10 mouse cellular contexts compared by ENCODE assay signal in the genomic region with DNA sequence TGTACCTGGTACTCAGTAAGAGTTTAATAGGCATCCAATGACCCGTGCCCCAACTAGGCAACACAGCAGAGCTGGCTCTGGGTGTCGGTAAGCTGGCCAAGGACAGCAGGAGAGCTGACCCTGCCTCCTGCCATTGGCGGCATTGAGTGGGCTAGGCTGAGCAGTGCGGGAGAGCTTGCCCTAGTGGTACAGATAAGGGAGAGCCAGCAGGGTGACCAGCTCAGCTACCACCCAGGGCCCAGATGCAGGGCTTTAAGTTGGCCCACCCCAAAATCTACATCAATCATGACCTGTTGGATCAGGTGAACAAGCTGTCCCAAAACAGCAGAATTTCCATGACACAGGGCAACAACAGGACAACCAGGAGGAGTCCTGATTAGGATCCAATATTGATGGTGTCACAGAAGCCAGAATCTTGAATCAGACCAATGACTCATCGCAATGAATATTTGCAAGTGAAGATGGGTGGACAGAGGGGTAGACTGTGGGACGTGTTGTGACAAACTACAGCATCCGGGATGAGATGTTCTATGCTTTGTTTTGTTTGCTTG. TPM values are rescaled to one million over a fixed set of nuclear protein-coding genes. Genes with fewer than 3 reads are reported as not detected.
DNase-seq lines count a peak whose midpoint lies in the region; ATAC-seq lines count a peak whose summit lies in the region.
"Had no signal": no experiment of that assay in that cellular context is flagged by ENCODE, and none has a peak within 500 bp of the region (broad histone marks: within the 10 kb centered on the region; RNA-seq: fewer than 3 reads in every experiment).

No protein-coding gene starts in this region.

- H3K9ac ChIP-seq in heart, embryonic 11.5 days (ENCODE audit: low read depth, low read length), result no peak overlapping the region
- H3K9ac ChIP-seq: hindbrain, embryonic 15.5 days; liver, embryonic 13.5 days had no signal

- 66% methylated on average over 7 of the region's 7 CpGs for WGBS in heart, embryonic 11.5 days (ENCODE audit: insufficient replicate concordance)

- H3K4me1 ChIP-seq in heart, embryonic 11.5 days (ENCODE audit: control insufficient read depth, insufficient read depth, low read length), result peaks cover 36% of the 10 kb centered on the region

- no peak for ATAC-seq in heart, embryonic 11.5 days (replicated peaks; ENCODE audit: insufficient number of reproducible peaks, low FRiP score, low TSS enrichment)
- no peak for ATAC-seq in activated CD4-positive, CD25-positive, alpha-beta regulatory T cell, adult 4 months

- no peaks in the 10 kb centered on the region; the same call in 1 of the 2 replicates for H3K36me3 ChIP-seq in heart, embryonic 11.5 days (ENCODE audit: control insufficient read depth, insufficient read depth, low read length)
- H3K36me3 ChIP-seq: hindbrain, embryonic 15.5 days; liver, embryonic 13.5 days had no signal

- intact Hi-C loops in heart, postnatal 25 days (cut with DNase I), result no loop called here

- no peak overlapping the region for H3K4me2 ChIP-seq in heart, embryonic 11.5 days
- H3K4me2 ChIP-seq: hindbrain, embryonic 15.5 days; liver, embryonic 13.5 days had no signal

- H3K27ac ChIP-seq in heart, embryonic 11.5 days (ENCODE audit: low read depth, low read length), result 0 out of 2 replicates have a peak overlapping the region, but pooled peaks have one; percentile 66
- H3K27ac ChIP-seq: hindbrain, embryonic 15.5 days; liver, embryonic 13.5 days had no signal

- H3K9me3 ChIP-seq in heart, embryonic 11.5 days (replicated peaks; ENCODE audit: control insufficient read depth, low read length), result no peaks in the 10 kb centered on the region
- H3K9me3 ChIP-seq: hindbrain, embryonic 15.5 days; liver, embryonic 13.5 days had no signal

- no peak overlapping the region for H3K4me3 ChIP-seq in heart, embryonic 11.5 days (ENCODE audit: low read depth, low read length)
- H3K4me3 ChIP-seq: hindbrain, embryonic 15.5 days; liver, embryonic 13.5 days had no signal

- H3K27me3 ChIP-seq in heart, embryonic 11.5 days (ENCODE audit: control insufficient read depth, insufficient read depth, low read length), result no peaks in the 10 kb centered on the region

- no peak for DNase-seq in heart, postnatal 25 days (ENCODE audit: low spot score)
- peak; percentile 47 for DNase-seq in Muller cell, postnatal 12 days (ENCODE audit: inconsistent ontology term)
- peak; percentile 58 for DNase-seq in adrenal gland, postnatal 14 days
- DNase-seq in kidney, postnatal 10 days, result peak; percentile 56
- DNase-seq in layer of hippocampus, adult 18-20 months (ENCODE audit: low spot score in 2 of 2), result no peak
- DNase-seq: liver, embryonic 13.5 days; thymus, postnatal 36 days had no signal

RNA-seq across cellular contexts. Expression of gene Tns1, which starts 54.2 kb away (rescaled TPM):
- polyA plus RNA-seq in heart, embryonic 11.5 days (2014; fragmentation: Nextera tagmentation; extraction: Ambion mirVana), result 71.9 and 75.6 TPM in 2 replicates
- total RNA-seq in heart, postnatal 25 days (2021), result 100 to 1,000 TPM; 679 to 701 TPM
- total RNA-seq in adrenal gland, postnatal 14 days (2021), result 325 and 411 TPM in 2 replicates
- 10 to 100 TPM; 37.0 to 39.6 TPM for total RNA-seq in layer of hippocampus, adult 18-20 months (2021)
- polyA plus RNA-seq in activated CD4-positive, CD25-positive, alpha-beta regulatory T cell, adult 4 months (2017; shearing (Covaris generic)), result 10 to 100 TPM; 21.7 to 23.3 TPM

RNA-seq across cellular contexts. Expression of gene Rufy4, which starts 55.3 kb away (rescaled TPM):
- 0.21 and 0.39 TPM in 2 replicates for polyA plus RNA-seq in heart, embryonic 11.5 days (2014; fragmentation: Nextera tagmentation; extraction: Ambion mirVana)
- 1 to 10 TPM; 1.1 to 1.5 TPM for total RNA-seq in heart, postnatal 25 days (2021)
- total RNA-seq in adrenal gland, postnatal 14 days (2021), result 3.6 and 4.1 TPM in 2 replicates
- total RNA-seq in layer of hippocampus, adult 18-20 months (2021), result not detected
- not detected for polyA plus RNA-seq in activated CD4-positive, CD25-positive, alpha-beta regulatory T cell, adult 4 months (2017; shearing (Covaris generic))

Comparison
In these comparisons a context has a peak if more than half of its experiments do, and no peak if none do; other contexts are left out.
1. DNase-seq: peak in Muller cell, postnatal 12 days (single experiment), adrenal gland, postnatal 14 days (single experiment) and kidney, postnatal 10 days (single experiment); none in heart, postnatal 25 days (single experiment) and layer of hippocampus, adult 18-20 months (0 of 2).